Mouse (Mus musculus) MEL (cell line): Measurements from ENCODE around the gene Nccrp1.

ENCODE experiments used
- NRF1 ChIP-seq: IDR thresholded peaks from 2 replicates; pipeline ENCODE4 v1.6.1; 2014; ENCODE audit warnings: low read depth, mild to moderate bottlenecking, inconsistent platforms, low read length, improper control_type of control experiment, moderate library complexity; ENCODE audit not compliant: poor library complexity, insufficient read depth, severe bottlenecking
- ZC3H11A ChIP-seq: IDR thresholded peaks from 2 replicates; pipeline ENCODE4 v1.6.1; 2012; ENCODE audit warnings: low read depth, mild to moderate bottlenecking, inconsistent platforms, low read length, improper control_type of control experiment

- no peak for TF ChIP-seq NRF1
- no peak for TF ChIP-seq ZC3H11A
Measured at GRCm38 (mm10) chr7:28585001-28585400, 37.9 kb upstream of the Nccrp1 start.
